Mouse (Mus musculus) cerebellum, adult 2 months (tissue): ENCODE results near the gene Abl1.

Source experiments
- CTCF ChIP-seq: fragments of 200-500 bp; IDR thresholded peaks from 2 replicates; pipeline ENCODE4 v1.5.1; 2011; ENCODE audit warnings: low read depth, mild to moderate bottlenecking, control low read depth, low read length, moderate library complexity, borderline replicate concordance; ENCODE audit not compliant: insufficient read depth
- POLR2A ChIP-seq: fragments of 200-500 bp; IDR thresholded peaks from 2 replicates; pipeline ENCODE4 v1.6.1; 2011; ENCODE audit warnings: low read length, control low read depth, borderline replicate concordance; ENCODE audit not compliant: insufficient read depth

- TF ChIP-seq POLR2A (no peak), CTCF (no peak)
Observed at GRCm38 (mm10) chr2:31828311-31828825, 140.2 kb downstream of the Abl1 start.
